ENCODE assay signal across 24 mouse cellular contexts in genomic region chr15:93763047-93763446, GRCm38 (mm10).
A peak's percentile ranks its signal among the peaks of the same experiment; 100 is the strongest.
DNase-seq lines count a peak whose midpoint lies in the region; ATAC-seq and TF ChIP-seq lines count a peak whose summit lies in the region.
"Had no signal": no experiment of that assay in that cellular context is flagged by ENCODE, and none has a peak within 500 bp of the region (broad histone marks: within the 10 kb centered on the region; RNA-seq: fewer than 3 reads in every experiment).

No protein-coding gene starts in this region.

- DNase-seq in heart, adult 11 months = peak; percentile 15
- DNase-seq in heart, embryonic 10.5 days (ENCODE audit: low spot score) = no peak
- no peak for DNase-seq in liver, postnatal 0 days
- DNase-seq in spleen, postnatal 14 days (ENCODE audit: low spot score in 2 of 2) = no peak
- DNase-seq: adrenal gland, adult 8-10 months; adrenal gland, postnatal 14 days; B cell, adult 2 months; cerebellum, adult 11 months; cerebellum, adult 18-20 months; cerebellum, adult 9-10 months; cerebellum, postnatal 10 days; cerebellum, postnatal 25 days; forebrain, postnatal 0 days had no signal

- H3K27me3 ChIP-seq in heart, embryonic 10.5 days (ENCODE audit: insufficient read depth, poor library complexity, severe bottlenecking) = no peaks in the 10 kb centered on the region
- H3K27me3 ChIP-seq in liver, embryonic 12.5 days (replicated peaks) = no peaks in the 10 kb centered on the region
- no peaks in the 10 kb centered on the region for H3K27me3 ChIP-seq in liver, postnatal 0 days (ENCODE audit: insufficient read depth, low read length)
- H3K27me3 ChIP-seq: CH12.LX; embryonic facial prominence, embryonic 12.5 days; forebrain, embryonic 13.5 days; forebrain, embryonic 15.5 days; Patski had no signal

- TF ChIP-seq CTCF in liver, postnatal 0 days (IDR thresholded peaks at IDR 0.05; ENCODE audit: low read depth) = no peak

- no peak for TF ChIP-seq EP300 in liver, postnatal 0 days (IDR thresholded peaks at IDR 0.05; ENCODE audit: low read depth)

- H3K9me3 ChIP-seq in heart, embryonic 10.5 days = no peaks in the 10 kb centered on the region
- H3K9me3 ChIP-seq in liver, embryonic 12.5 days (replicated peaks) = no peaks in the 10 kb centered on the region
- no peaks in the 10 kb centered on the region for H3K9me3 ChIP-seq in liver, postnatal 0 days (ENCODE audit: low read length)
- H3K9me3 ChIP-seq: embryonic facial prominence, embryonic 10.5 days; embryonic facial prominence, embryonic 12.5 days; forebrain, embryonic 13.5 days; forebrain, embryonic 15.5 days had no signal

- H3K4me1 ChIP-seq in heart, embryonic 10.5 days = peaks cover 4% of the 10 kb centered on the region
- H3K4me1 ChIP-seq in liver, embryonic 12.5 days = peaks cover 9% of the 10 kb centered on the region; the same call in 1 of the 2 replicates
- H3K4me1 ChIP-seq in liver, postnatal 0 days (ENCODE audit: insufficient read depth) = no peaks in the 10 kb centered on the region
- H3K4me1 ChIP-seq: embryonic facial prominence, embryonic 10.5 days; embryonic facial prominence, embryonic 12.5 days; forebrain, embryonic 13.5 days; forebrain, embryonic 15.5 days had no signal

- no peak overlapping the region for H3K27ac ChIP-seq in heart, embryonic 10.5 days
- no peak overlapping the region for H3K27ac ChIP-seq in liver, embryonic 12.5 days
- no peak overlapping the region for H3K27ac ChIP-seq in liver, postnatal 0 days (ENCODE audit: low read depth)
- H3K27ac ChIP-seq: embryonic facial prominence, embryonic 10.5 days; embryonic facial prominence, embryonic 12.5 days; forebrain, embryonic 13.5 days; forebrain, embryonic 15.5 days had no signal

- no peaks in the 10 kb centered on the region for H3K36me3 ChIP-seq in heart, embryonic 10.5 days
- no peaks in the 10 kb centered on the region for H3K36me3 ChIP-seq in liver, embryonic 12.5 days
- H3K36me3 ChIP-seq in liver, postnatal 0 days (replicated peaks; ENCODE audit: insufficient read depth, low read length) = no peaks in the 10 kb centered on the region
- H3K36me3 ChIP-seq: embryonic facial prominence, embryonic 10.5 days; embryonic facial prominence, embryonic 12.5 days; forebrain, embryonic 15.5 days; G1E had no signal

- H3K4me2 ChIP-seq in liver, embryonic 12.5 days = no peak overlapping the region
- H3K4me2 ChIP-seq in liver, postnatal 0 days (ENCODE audit: low read depth, low read length) = no peak overlapping the region
- H3K4me2 ChIP-seq: embryonic facial prominence, embryonic 12.5 days; forebrain, embryonic 13.5 days; forebrain, embryonic 15.5 days had no signal

- 58% methylated on average over 5 of the region's 5 CpGs for WGBS in heart, embryonic 10.5 days
- 38% methylated on average over 5 of the region's 5 CpGs for WGBS in liver, embryonic 12.5 days (ENCODE audit: insufficient replicate concordance)
- WGBS in liver, postnatal 0 days (ENCODE audit: insufficient replicate concordance) = 57% methylated on average over 5 of the region's 5 CpGs

- H3K9ac ChIP-seq in liver, embryonic 12.5 days = no peak overlapping the region
- no peak overlapping the region for H3K9ac ChIP-seq in liver, postnatal 0 days (replicated peaks)
- H3K9ac ChIP-seq: embryonic facial prominence, embryonic 12.5 days; forebrain, embryonic 13.5 days; forebrain, embryonic 15.5 days; forebrain, postnatal 0 days had no signal

- H3K4me3 ChIP-seq in heart, embryonic 10.5 days = no peak overlapping the region
- H3K4me3 ChIP-seq in liver, embryonic 12.5 days = no peak overlapping the region
- no peak overlapping the region for H3K4me3 ChIP-seq in liver, postnatal 0 days (ENCODE audit: low read depth, low read length)
- H3K4me3 ChIP-seq: embryonic facial prominence, embryonic 10.5 days; embryonic facial prominence, embryonic 12.5 days; forebrain, embryonic 13.5 days; forebrain, embryonic 15.5 days had no signal

- peak; percentile 47; the same call in 1 of the 2 replicates for ATAC-seq in liver, embryonic 12.5 days
- no peak for ATAC-seq in liver, postnatal 0 days
- ATAC-seq in megakaryocyte progenitor cell, adult 5-6 weeks (replicated peaks; ENCODE audit: poor library complexity) = peak; percentile 14; the same call in 1 of the 2 replicates
- ATAC-seq: activated CD4-positive, CD25-positive, alpha-beta regulatory T cell, adult 4 months; CD4-positive, CD25-positive, alpha-beta regulatory T cell, adult 4 months; forebrain, embryonic 13.5 days; forebrain, embryonic 15.5 days; forebrain, postnatal 0 days; Patski had no signal
